Mouse (Mus musculus) heart, adult 9 months (tissue): ENCODE measurements around the gene Trpc4ap.
A peak's percentile ranks its signal among the peaks of the same experiment; 100 is the strongest.

ENCODE experiments used
- DNase-seq, 2 experiments: peaks; one replicate each; pipeline ENCODE4 v3.0.0; 2022; ENCODE audit warnings: low spot score in 2 of 2

The Trpc4ap gene

GRCm38 (mm10) chr2:155693136-155693535 lies 952 bp upstream of the Trpc4ap start:
- no peak for DNase-seq

GRCm38 (mm10) chr2:155691336-155691722 lies 855 bp downstream of the Trpc4ap start:
- DNase-seq = no peak

GRCm38 (mm10) chr2:155689211-155689610 lies 3.0 kb downstream of the Trpc4ap start:
- DNase-seq = no peak

GRCm38 (mm10) chr2:155687746-155688145 lies 4.4 kb downstream of the Trpc4ap start:
- DNase-seq = no peak

- no peak for DNase-seq
Measured at GRCm38 (mm10) chr2:155686572-155686971, 5.6 kb downstream of the Trpc4ap start.

GRCm38 (mm10) chr2:155683821-155684220 lies 8.4 kb downstream of the Trpc4ap start:
- DNase-seq = no peak

GRCm38 (mm10) chr2:155683137-155683536 lies 9.0 kb downstream of the Trpc4ap start:
- no peak for DNase-seq

- no peak for DNase-seq
Measured at GRCm38 (mm10) chr2:155681874-155682273, 10.3 kb downstream of the Trpc4ap start.

GRCm38 (mm10) chr2:155681194-155681593 lies 11.0 kb downstream of the Trpc4ap start:
- DNase-seq = no peak

- no peak for DNase-seq
Measured at GRCm38 (mm10) chr2:155680591-155680990, 11.6 kb downstream of the Trpc4ap start.

GRCm38 (mm10) chr2:155679586-155680110 lies 12.5 kb downstream of the Trpc4ap start:
- no peak for DNase-seq

GRCm38 (mm10) chr2:155675118-155675517 lies 17.1 kb downstream of the Trpc4ap start:
- DNase-seq = no peak

- DNase-seq = no peak
Measured at GRCm38 (mm10) chr2:155673546-155673945, 18.6 kb downstream of the Trpc4ap start.

- DNase-seq = peak in 1 of 2 experiments; percentile 29
Measured at GRCm38 (mm10) chr2:155671236-155671635, 20.9 kb downstream of the Trpc4ap start.

GRCm38 (mm10) chr2:155668461-155668860 lies 23.7 kb downstream of the Trpc4ap start:
- DNase-seq = no peak

- no peak for DNase-seq
Measured at GRCm38 (mm10) chr2:155667881-155668280, 24.3 kb downstream of the Trpc4ap start.

- no peak for DNase-seq
Measured at GRCm38 (mm10) chr2:155663910-155664460, 28.2 kb downstream of the Trpc4ap start.

GRCm38 (mm10) chr2:155663097-155663496 lies 29.1 kb downstream of the Trpc4ap start:
- DNase-seq = peak in 1 of 2 experiments; percentile 31

GRCm38 (mm10) chr2:155662390-155662789 lies 29.8 kb downstream of the Trpc4ap start:
- no peak for DNase-seq

GRCm38 (mm10) chr2:155655759-155656372 lies 36.3 kb downstream of the Trpc4ap start:
- DNase-seq = no peak

- no peak for DNase-seq
Measured at GRCm38 (mm10) chr2:155652618-155653017, 39.6 kb downstream of the Trpc4ap start.

- DNase-seq = no peak
Measured at GRCm38 (mm10) chr2:155645746-155646145, 46.4 kb downstream of the Trpc4ap start.
